Mouse (Mus musculus): Measurements from ENCODE around the gene Sema4c.

- TF ChIP-seq EP300 (IDR thresholded peaks at IDR 0.05; ENCODE audit: low read depth) (no peak), CTCF (IDR thresholded peaks at IDR 0.05; ENCODE audit: low read depth) (no peak)
Observed at GRCm38 (mm10) chr1:36508238-36508637, 49.9 kb downstream of the Sema4c start.
